In the genomic region with DNA sequence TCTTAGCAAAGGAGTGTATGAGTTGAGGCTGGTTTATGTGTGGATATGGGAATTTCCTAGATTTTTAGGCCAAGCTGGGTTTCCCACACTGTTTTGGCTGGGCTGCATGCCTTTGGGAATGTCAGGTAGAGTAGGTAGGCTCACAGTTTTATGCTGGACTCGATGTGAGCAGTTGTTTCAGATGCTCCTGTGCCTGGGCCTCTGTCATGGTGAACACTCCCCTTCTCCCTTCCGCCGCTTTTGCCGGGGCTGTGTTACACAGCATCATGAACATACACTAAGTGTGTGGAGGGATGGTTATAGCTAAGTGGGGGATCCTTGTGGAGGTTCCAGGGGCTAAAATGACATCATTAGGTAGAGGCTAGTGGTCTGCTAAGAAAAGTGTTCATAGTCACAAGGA, we compare ENCODE assay signal across 27 mouse cellular contexts.
"Had no signal": no experiment of that assay in that cellular context is flagged by ENCODE, and none has a peak within 500 bp of the region (broad histone marks: within the 10 kb centered on the region; RNA-seq: fewer than 3 reads in every experiment).

No protein-coding gene starts in this region.

- H3K9me3 ChIP-seq: heart, embryonic 13.5 days; heart, embryonic 15.5 days; hindbrain, embryonic 10.5 days; hindbrain, embryonic 12.5 days; intestine, embryonic 15.5 days; limb, embryonic 12.5 days; liver, embryonic 13.5 days; liver, embryonic 15.5 days had no signal

- H3K27ac ChIP-seq: heart, adult 2 months; heart, embryonic 13.5 days; heart, embryonic 15.5 days; hindbrain, embryonic 10.5 days; hindbrain, embryonic 12.5 days; hindbrain, embryonic 14.5 days; intestine, embryonic 15.5 days; layer of hippocampus, adult 2 months; left cerebral cortex, adult 2 months; limb, embryonic 12.5 days; liver, embryonic 13.5 days; liver, embryonic 15.5 days had no signal

- H3K9ac ChIP-seq: heart, embryonic 13.5 days; heart, embryonic 15.5 days; hindbrain, embryonic 12.5 days; hindbrain, embryonic 14.5 days; intestine, embryonic 15.5 days; limb, embryonic 12.5 days; liver, embryonic 13.5 days; liver, embryonic 15.5 days had no signal

- H3K4me3 ChIP-seq: heart, adult 2 months; heart, embryonic 13.5 days; heart, embryonic 15.5 days; hindbrain, embryonic 10.5 days; hindbrain, embryonic 12.5 days; intestine, embryonic 15.5 days; layer of hippocampus, adult 2 months; left cerebral cortex, adult 2 months; limb, embryonic 12.5 days; liver, embryonic 13.5 days; liver, embryonic 15.5 days had no signal

- H3K4me2 ChIP-seq: heart, embryonic 11.5 days; heart, embryonic 13.5 days; heart, embryonic 15.5 days; hindbrain, embryonic 12.5 days; hindbrain, embryonic 14.5 days; intestine, embryonic 15.5 days; limb, embryonic 12.5 days; liver, embryonic 11.5 days; liver, embryonic 13.5 days; liver, embryonic 15.5 days had no signal

- H3K36me3 ChIP-seq: heart, embryonic 13.5 days; heart, embryonic 15.5 days; hindbrain, embryonic 10.5 days; hindbrain, embryonic 12.5 days; intestine, embryonic 15.5 days; limb, embryonic 12.5 days; liver, embryonic 13.5 days; liver, embryonic 15.5 days had no signal

- H3K4me1 ChIP-seq: heart, embryonic 15.5 days; hindbrain, embryonic 12.5 days; intestine, embryonic 15.5 days had no signal

- ATAC-seq: hindbrain, embryonic 16.5 days; inflammation-experienced regulatory T-cells, adult 6 months; intestine, embryonic 15.5 days; intestine, postnatal 0 days had no signal

- H3K27me3 ChIP-seq: heart, embryonic 13.5 days; heart, embryonic 15.5 days; hindbrain, embryonic 12.5 days; intestine, embryonic 15.5 days; limb, embryonic 12.5 days; liver, embryonic 13.5 days; liver, embryonic 15.5 days had no signal

- DNase-seq: gastrocnemius, postnatal 14 days; gastrocnemius, postnatal 36 days; heart, adult 2 months; heart, postnatal 4 days; kidney, adult 18-20 months; kidney, adult 8-10 months; kidney, postnatal 10 days; kidney, postnatal 25 days; kidney, postnatal 4 days; left cerebral cortex, postnatal 4 days; liver; liver, embryonic 13.5 days had no signal
